Mouse (Mus musculus): ENCODE data around the gene Sertad4.

- TF ChIP-seq CTCF (IDR thresholded peaks at IDR 0.05; ENCODE audit: extremely low read depth, insufficient read depth, insufficient read length, insufficient replicate concordance) = no peak
- TF ChIP-seq POLR2A (IDR thresholded peaks at IDR 0.05; ENCODE audit: low read depth, low read length) = no peak
Measured at GRCm38 (mm10) chr1:192851126-192851525, 4.4 kb downstream of the Sertad4 start.
